In genomic region chr2:167371506-167371905, GRCm38 (mm10) we compare ENCODE assay signal across 27 mouse cellular contexts.
"Had no signal": no experiment of that assay in that cellular context is flagged by ENCODE, and none has a peak within 500 bp of the region (broad histone marks: within the 10 kb centered on the region; RNA-seq: fewer than 3 reads in every experiment).

No protein-coding gene starts in this region.

- H3K9me3 ChIP-seq: heart, embryonic 10.5 days; heart, embryonic 12.5 days; hindbrain, embryonic 10.5 days; hindbrain, embryonic 12.5 days; intestine, embryonic 15.5 days; limb, embryonic 13.5 days; limb, embryonic 15.5 days; liver, embryonic 12.5 days had no signal

- H3K36me3 ChIP-seq: heart, embryonic 10.5 days; heart, embryonic 12.5 days; hindbrain, embryonic 10.5 days; hindbrain, embryonic 12.5 days; intestine, embryonic 15.5 days; limb, embryonic 13.5 days; limb, embryonic 15.5 days; liver, embryonic 12.5 days had no signal

- DNase-seq: gastrocnemius, adult 2 months; gastrocnemius, postnatal 10 days; gastrocnemius, postnatal 25 days; heart, adult 18-20 months; heart, postnatal 10 days; heart, postnatal 4 days; kidney, adult 18-20 months; kidney, adult 8-10 months; kidney, postnatal 10 days; kidney, postnatal 25 days; kidney, postnatal 4 days; layer of hippocampus, adult 9-11 months; layer of hippocampus, postnatal 36 days; left cerebral cortex, postnatal 4 days had no signal

- H3K27ac ChIP-seq: gastrocnemius, adult 2 months; heart, embryonic 10.5 days; hindbrain, embryonic 10.5 days; hindbrain, embryonic 12.5 days; hindbrain, embryonic 14.5 days; intestine, embryonic 15.5 days; limb, embryonic 13.5 days; limb, embryonic 15.5 days; liver, embryonic 12.5 days; liver, embryonic 14.5 days had no signal

- ATAC-seq: hindbrain, embryonic 16.5 days; inflammation-experienced regulatory T-cells, adult 6 months; intestine, embryonic 15.5 days; intestine, postnatal 0 days; liver, embryonic 12.5 days had no signal

- H3K4me3 ChIP-seq: gastrocnemius, adult 2 months; heart, embryonic 10.5 days; heart, embryonic 12.5 days; hindbrain, embryonic 10.5 days; hindbrain, embryonic 12.5 days; intestine, embryonic 15.5 days; limb, embryonic 13.5 days; limb, embryonic 15.5 days; liver, embryonic 12.5 days had no signal

- H3K27me3 ChIP-seq: heart, embryonic 12.5 days; hindbrain, embryonic 12.5 days; intestine, embryonic 15.5 days; limb, embryonic 13.5 days; limb, embryonic 15.5 days had no signal

- H3K4me2 ChIP-seq: heart, embryonic 12.5 days; hindbrain, embryonic 12.5 days; hindbrain, embryonic 14.5 days; intestine, embryonic 15.5 days; limb, embryonic 13.5 days; limb, embryonic 15.5 days; liver, embryonic 12.5 days had no signal

- H3K9ac ChIP-seq: heart, embryonic 12.5 days; hindbrain, embryonic 12.5 days; hindbrain, embryonic 14.5 days; intestine, embryonic 15.5 days; limb, embryonic 13.5 days; limb, embryonic 15.5 days; liver, embryonic 12.5 days; liver, embryonic 14.5 days had no signal

- H3K4me1 ChIP-seq: hindbrain, embryonic 12.5 days; intestine, embryonic 15.5 days had no signal
